Mouse (Mus musculus): ENCODE results near the gene Nedd9. TPM values are rescaled to one million over a fixed set of nuclear protein-coding genes. Genes with fewer than 3 reads are reported as not detected.

Nedd9 gene
- total RNA-seq, 2 experiments from 2014 or later: 6.4 to 11.0 TPM

GRCm38 (mm10) chr13:41498611-41499121 is 11.5 kb upstream of the Nedd9 start:
- intact Hi-C loops (cut with DNase I): no loop called here
- DNase-seq (ENCODE audit: low spot score in 2 of 2): no peak

DNA sequence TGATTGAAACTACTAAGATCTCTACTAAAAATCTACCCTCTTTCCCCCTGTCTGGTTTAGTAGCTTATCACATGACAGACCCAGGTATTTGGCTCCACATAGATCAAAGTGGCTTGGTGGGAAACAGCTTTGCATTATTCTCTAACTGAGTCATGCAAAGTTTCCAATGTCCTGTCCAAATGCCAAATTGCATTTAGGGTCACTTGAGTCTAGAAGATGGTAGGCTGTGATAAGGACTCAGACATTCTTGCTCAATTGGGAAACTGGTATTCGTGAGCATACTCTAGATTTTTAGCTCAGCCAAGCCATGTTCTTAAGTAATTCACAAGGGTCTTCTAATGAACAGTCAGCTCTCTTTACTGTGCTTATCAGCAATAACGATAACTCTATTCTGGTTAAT is 7.5 kb upstream of the Nedd9 start:
- intact Hi-C loops (cut with DNase I): no loop called here
- DNase-seq (ENCODE audit: low spot score in 2 of 2): no peak

DNA sequence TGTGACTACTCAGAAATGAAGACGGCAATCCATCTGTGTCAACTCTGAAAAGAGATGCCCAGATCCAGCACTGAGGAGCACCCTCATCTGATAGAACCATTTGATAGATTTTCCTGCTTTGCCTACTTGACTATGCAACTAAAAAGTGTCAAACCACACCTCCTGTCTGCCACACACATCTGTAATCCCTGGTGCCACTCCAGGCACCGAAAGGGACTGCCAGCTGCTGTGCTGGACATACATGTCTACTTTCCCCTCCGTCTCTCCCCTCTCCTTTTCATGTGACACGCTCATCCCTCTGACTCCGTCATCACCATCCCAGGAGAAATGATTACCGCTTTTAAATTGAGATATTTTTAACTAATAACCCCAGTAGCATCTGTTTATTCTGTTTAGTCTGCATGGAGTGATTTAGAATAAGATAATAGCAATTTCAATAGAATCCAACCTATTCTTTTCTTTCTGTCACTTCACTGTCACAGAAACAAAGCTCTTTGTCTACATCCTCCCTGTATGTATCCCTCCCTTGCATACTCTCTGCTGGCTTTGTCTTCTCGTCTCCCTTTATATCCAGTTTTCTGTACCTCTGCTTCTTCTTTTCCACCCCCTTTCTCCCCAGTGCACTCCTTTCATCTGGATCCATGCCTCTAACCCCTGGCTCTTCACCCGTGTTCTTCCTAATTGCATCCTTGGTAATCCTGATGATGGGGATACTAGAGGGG is 5.0 kb upstream of the Nedd9 start:
- intact Hi-C loops (cut with DNase I): no loop called here
- DNase-seq (ENCODE audit: low spot score in 2 of 2): no peak

DNA sequence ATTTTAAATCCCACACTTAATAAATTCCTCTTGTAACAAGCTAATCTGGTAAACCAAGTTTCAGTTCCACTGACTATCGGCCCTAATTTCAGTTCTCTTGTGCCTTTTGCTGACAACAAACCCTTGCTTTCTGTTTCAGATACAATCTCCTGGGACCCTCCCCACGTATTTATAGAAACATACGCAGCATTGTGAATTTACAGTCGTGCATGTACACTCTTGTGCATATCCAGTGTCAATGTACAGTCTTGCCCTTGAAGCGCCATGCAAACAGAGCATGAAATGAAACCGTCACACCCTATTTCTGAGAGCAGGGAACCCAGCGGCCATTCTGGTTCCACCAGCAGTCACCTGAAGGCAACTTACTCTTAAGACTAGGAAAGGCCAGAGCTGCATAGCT is 4.4 kb upstream of the Nedd9 start:
- intact Hi-C loops (cut with DNase I): no loop called here
- DNase-seq (ENCODE audit: low spot score in 2 of 2): no peak

DNA sequence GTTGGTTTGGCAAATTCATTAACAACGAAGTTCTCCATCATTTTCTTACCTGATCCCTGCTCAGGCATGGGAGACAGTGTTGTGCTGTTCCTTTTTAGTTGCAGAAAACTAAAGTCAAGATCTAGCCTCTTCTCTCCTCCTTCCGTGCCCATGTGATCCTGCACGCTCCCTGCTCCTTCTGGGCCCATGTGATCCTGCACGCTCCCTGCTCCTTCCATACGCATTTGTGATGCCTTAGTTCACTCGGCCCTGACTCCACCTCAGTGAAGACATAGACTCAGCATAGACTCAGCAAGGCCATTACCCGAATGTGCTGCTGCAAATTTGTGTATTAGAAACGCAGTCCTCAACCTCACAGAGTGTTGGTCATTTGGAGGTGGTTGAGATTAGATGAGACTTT is 3.1 kb upstream of the Nedd9 start:
- intact Hi-C loops (cut with DNase I): no loop called here
- no peak for DNase-seq (ENCODE audit: low spot score in 2 of 2)

DNA sequence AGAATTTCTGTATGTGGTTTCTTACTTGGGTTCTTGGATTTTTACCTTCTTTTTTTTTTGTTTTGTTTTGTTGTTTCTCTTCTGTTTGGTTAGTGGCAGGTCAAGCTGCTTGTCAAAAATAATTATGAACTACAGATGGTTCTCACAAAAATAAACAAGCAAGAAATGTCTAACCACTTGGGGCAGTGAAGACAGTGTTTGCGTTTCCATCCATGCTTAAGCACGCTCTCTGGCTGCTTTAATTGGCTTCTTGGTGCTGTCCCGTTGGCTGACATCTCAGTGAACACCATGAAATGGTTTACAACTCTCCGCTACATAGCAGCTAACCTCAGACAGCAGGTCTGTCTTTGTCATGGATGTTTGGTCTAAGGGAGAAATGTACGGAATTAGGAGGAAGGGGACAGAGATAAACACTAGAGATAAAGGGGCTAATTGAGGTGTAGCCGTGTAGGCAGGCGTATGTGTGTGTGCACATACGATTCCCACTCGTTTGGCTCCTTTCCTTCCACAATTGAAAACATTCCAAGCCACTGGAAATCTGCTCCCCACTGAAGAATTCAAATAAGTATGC is 2.6 kb upstream of the Nedd9 start:
- intact Hi-C loops (cut with DNase I): no loop called here
- no peak for DNase-seq (ENCODE audit: low spot score in 2 of 2)

- intact Hi-C loops (cut with DNase I): no loop called here
- no peak for DNase-seq (ENCODE audit: low spot score in 2 of 2)
Observed at GRCm38 (mm10) chr13:41487409-41487743, 214 bp upstream of the Nedd9 start.

GRCm38 (mm10) chr13:41483966-41484365 is 3.2 kb downstream of the Nedd9 start:
- intact Hi-C loops (cut with DNase I): no loop called here
- no peak for DNase-seq (ENCODE audit: low spot score in 2 of 2)

DNA sequence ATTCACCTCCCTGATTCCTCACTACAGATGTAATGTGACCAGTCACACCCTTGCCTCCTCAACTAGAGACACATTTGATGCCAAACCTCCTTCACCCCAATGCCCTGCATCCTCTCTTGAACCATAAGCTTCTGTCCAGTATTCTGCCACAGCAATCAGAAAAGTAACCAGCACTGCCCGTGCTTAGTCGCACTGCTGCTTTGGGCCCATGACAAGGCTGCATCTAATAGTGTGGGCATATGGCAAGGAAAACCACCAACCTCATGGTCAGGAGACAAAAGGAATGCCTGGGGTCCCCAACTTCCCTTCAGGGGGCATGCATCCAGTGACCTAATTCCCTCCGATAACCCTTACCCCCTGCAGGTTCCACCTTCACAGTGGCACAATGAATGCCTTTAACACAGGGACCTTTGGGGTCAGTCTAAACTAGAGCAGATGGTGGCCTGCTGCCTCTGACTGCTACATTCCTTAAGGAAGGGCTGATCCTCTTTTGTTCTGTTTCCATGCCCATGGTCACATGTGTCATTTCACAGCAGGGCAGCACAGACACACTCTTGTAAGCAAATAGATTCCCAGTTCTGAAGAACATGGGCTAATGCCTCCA is 4.7 kb downstream of the Nedd9 start:
- no peak for DNase-seq (ENCODE audit: low spot score in 2 of 2)
- intact Hi-C loops (cut with DNase I): no loop called here

GRCm38 (mm10) chr13:41479737-41480435 is 7.3 kb downstream of the Nedd9 start:
- no peak for DNase-seq (ENCODE audit: low spot score in 2 of 2)
- intact Hi-C loops (cut with DNase I): no loop called here

- intact Hi-C loops (cut with DNase I): no loop called here
- no peak for DNase-seq (ENCODE audit: low spot score in 2 of 2)
Observed at GRCm38 (mm10) chr13:41476216-41476615, 10.9 kb downstream of the Nedd9 start.

DNA sequence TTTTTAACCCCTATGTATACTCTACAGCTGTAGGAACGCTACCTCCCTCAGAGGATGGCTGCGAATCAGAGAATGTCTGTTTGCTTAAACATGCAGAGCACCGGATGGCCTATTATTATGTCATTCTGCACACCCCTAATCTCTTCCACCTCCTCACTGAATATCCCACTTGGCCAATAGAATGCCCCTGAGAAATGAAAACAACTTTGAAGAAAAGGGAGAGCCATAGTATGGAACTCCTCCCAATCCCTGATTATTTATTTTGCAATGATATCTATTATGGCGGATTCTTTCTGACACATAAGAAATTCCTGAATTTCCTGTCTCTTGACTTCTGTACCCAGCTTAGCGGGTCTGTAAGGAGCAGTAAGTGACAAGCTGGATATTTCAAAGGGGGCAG is 12.8 kb downstream of the Nedd9 start:
- DNase-seq (ENCODE audit: low spot score in 2 of 2): no peak
- intact Hi-C loops (cut with DNase I): no loop called here

- no peak for DNase-seq (ENCODE audit: low spot score in 2 of 2)
- intact Hi-C loops (cut with DNase I): no loop called here
Observed at GRCm38 (mm10) chr13:41473504-41473903, 13.7 kb downstream of the Nedd9 start.

GRCm38 (mm10) chr13:41472878-41473424 is 14.2 kb downstream of the Nedd9 start:
- intact Hi-C loops (cut with DNase I): no loop called here
- no peak for DNase-seq (ENCODE audit: low spot score in 2 of 2)

DNA sequence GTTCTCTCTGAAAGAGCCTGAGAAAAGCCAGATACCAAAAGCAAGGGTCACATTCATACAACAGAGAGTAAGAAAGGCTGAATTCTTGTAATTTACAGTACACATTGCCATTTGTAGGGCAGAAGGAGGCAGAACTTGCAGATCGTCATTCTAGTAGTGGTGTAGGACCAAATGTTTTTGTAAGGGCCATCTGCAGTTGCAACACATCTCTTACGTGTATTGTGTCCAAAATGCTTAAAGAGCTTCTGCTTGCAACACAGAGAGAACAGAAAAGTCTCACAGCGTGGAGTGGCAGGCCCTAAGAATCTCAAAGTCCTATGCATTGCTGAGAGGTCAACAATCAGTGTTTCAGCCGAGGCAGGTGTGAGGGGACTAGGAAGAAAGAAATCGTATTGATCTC is 18.9 kb downstream of the Nedd9 start:
- DNase-seq (ENCODE audit: low spot score in 2 of 2): no peak
- intact Hi-C loops (cut with DNase I): no loop called here

DNA sequence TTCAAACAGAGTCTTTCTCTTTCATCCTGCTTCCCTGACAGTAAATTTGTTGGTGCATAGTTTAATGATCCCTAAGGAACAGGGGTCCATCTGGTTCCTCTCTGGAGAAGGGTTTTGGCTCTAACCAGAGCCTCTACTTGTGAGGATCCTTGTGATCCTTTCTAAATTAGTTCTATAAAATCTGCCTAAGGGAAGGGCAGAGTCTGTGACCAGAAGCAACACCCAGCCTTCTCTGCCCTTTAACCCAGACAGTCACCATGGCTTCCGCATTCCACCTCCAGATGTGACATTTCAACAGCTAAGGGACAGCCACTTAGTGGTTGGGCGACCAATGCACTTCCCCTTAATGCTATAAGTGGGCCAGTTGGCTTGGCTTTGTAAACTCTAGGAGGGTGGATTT is 20.1 kb downstream of the Nedd9 start:
- intact Hi-C loops (cut with DNase I): no loop called here
- peak in 1 of 2 experiments; percentile 19 for DNase-seq (ENCODE audit: low spot score in 2 of 2)

DNA sequence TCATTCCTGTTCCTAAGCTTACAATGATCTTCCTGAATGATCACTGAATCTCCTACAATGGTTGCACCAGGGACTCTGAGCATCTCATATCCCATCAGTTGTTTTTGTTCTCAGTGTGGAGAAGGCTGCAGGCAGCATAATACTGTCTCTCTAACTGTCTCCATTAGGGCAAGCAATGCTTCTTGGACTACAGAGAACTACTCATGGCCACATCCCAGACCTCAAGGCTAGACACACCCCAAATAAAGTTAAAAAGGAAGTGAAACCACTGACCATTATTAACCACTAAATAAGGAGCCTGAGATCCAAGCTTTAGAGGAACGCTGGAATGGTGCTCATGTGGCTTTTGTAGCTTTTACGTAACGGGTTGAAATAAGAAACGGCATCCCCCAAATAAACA is 20.5 kb downstream of the Nedd9 start:
- DNase-seq (ENCODE audit: low spot score in 2 of 2): no peak
- intact Hi-C loops (cut with DNase I): no loop called here

DNA sequence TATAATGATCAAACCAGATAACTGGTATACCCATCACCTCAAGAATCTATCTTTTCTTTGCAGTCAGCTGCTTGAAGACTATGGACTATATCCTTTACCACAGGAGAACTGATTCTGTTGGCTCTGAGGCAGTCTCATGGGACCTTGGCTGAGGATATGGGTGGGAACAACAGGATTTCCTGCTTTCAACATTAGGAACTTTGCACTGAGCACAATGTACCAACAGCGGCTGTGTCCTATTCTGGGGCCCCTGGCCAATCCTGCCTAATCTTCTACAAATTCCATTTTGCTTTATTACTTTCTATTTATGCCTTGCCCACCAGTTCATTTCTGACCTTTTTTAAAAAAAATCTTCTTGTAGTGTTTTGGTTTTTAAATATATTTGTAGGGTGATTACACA is 21.0 kb downstream of the Nedd9 start:
- intact Hi-C loops (cut with DNase I): no loop called here
- no peak for DNase-seq (ENCODE audit: low spot score in 2 of 2)

GRCm38 (mm10) chr13:41461418-41461817 is 25.7 kb downstream of the Nedd9 start:
- no peak for DNase-seq (ENCODE audit: low spot score in 2 of 2)
- intact Hi-C loops (cut with DNase I): no loop called here

DNA sequence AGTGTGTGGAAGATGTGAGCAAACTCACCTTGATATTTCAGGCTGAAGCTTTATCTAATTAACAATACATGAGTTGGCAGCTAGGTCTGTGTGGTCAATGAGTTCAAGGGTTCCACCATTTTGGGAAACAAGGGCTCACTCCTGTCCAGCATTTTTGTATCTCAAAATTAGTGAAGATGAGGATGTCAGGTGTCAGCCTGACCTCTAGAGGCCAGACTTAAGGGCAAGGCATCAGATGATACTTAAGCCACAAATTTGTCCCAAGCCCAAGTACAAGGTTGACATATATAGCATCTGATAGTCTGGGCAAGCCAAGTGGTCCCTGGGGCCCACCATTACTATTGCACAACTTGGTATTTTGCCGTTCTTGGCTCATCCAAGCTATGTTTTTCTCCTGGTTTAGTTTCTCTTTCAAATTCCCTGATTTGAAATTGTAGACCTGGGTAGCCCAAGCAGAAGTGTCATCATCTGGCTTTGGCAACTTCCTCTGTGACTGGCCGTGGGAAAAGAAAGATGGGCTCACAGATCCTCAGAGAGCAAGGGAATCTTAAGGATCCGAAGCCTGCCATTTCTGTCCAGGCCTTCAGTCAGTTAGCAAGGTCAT is 27.4 kb downstream of the Nedd9 start:
- DNase-seq (ENCODE audit: low spot score in 2 of 2): no peak
- intact Hi-C loops (cut with DNase I): no loop called here

All from left cerebral cortex, postnatal 25 days (tissue).